Mouse (Mus musculus) monocyte, adult 5-6 weeks (primary cell): Measurements from ENCODE around the gene Pbx2. TPM values are rescaled to one million over a fixed set of nuclear protein-coding genes. Genes with fewer than 3 reads are reported as not detected.

Source experiments
- ATAC-seq: fragments of 153-309, 156-312 bp; replicated peaks from 2 replicates; pipeline ENCODE4 v1.8.0; 2017; ENCODE audit warnings: mild to moderate bottlenecking; ENCODE audit not compliant: low TSS enrichment, insufficient number of reproducible peaks, severe bottlenecking, poor library complexity, low FRiP score
- total RNA-seq: library from RNA; stranded (forward); fragments of 200-1000, 200-491, 200-594 nt; gene quantifications from 3 replicates; pipeline ENCODE4 v1.2.3, GENCODE M21; 2017

Gene Pbx2
- total RNA-seq, 1 experiment from 2014 or later = 30.9 TPM

DNA sequence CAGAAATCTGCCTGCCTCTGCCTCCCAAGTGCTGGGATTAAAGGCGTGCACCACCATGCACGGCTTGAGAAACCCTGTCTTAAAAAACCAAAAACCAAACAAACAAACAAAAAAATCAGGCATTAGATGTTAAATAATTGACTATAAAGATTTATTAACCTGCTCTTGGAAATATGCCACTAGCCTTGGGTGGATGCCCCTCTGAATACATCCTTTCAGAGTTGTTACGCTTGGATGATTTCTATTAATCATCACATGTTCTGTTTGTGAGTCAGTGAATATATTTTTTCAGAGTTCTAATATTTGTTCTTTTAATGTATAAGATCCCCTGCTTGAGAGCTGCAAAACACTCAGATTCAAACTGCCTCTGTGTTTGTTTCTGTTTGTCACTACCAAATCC, 33.9 kb downstream of the Pbx2 start:
- no peak for ATAC-seq

DNA sequence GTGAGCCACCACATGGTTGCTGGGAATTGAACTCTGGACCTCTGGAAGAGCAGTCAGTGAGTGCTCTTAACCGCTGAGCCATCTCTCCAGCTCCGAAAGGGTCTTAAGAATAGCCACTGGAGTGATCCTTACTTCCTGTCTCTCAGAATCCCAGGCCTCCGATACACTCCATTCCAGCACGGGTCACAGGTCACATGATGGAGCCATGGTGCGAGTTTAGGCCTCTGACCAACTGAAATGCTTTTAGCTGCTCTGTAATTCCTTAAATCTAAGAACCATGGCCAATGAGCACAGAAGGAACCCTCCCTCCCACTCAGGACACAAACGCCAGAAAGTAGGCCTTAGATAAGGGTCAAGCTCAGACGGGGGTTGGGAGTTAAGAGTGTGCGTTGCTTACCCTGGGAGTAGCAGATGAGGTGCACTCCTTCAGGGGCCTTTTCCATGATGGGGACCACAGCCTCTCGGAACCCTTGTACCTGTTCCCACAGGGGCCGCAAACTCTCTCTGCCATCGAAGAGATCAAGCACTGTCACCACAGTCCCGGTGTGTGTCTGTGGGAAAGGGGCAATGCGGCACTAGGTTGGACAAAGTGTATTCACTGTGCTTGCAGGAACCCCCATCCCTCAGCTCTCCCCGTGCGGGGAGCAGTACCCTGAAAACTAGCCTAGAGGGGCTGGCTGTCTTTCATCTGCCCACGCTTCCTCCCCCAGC, 35.2 kb downstream of the Pbx2 start:
- ATAC-seq = no peak

DNA sequence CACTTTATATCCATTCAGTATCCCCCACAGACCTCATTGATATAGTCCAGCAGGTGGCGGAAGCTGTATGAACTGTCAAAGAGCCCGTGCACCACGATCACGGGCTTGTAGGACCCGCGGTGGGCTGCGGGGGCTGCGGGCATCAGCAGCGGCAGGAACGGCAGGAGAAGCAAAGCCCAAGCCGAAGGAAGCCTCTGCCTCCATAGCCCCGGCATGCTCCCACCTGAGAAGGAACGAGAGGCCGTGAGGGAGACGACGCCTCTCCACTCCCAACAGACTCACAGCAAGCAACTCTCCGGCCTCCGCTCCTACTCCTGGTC, 35.7 kb downstream of the Pbx2 start:
- no peak for ATAC-seq

DNA sequence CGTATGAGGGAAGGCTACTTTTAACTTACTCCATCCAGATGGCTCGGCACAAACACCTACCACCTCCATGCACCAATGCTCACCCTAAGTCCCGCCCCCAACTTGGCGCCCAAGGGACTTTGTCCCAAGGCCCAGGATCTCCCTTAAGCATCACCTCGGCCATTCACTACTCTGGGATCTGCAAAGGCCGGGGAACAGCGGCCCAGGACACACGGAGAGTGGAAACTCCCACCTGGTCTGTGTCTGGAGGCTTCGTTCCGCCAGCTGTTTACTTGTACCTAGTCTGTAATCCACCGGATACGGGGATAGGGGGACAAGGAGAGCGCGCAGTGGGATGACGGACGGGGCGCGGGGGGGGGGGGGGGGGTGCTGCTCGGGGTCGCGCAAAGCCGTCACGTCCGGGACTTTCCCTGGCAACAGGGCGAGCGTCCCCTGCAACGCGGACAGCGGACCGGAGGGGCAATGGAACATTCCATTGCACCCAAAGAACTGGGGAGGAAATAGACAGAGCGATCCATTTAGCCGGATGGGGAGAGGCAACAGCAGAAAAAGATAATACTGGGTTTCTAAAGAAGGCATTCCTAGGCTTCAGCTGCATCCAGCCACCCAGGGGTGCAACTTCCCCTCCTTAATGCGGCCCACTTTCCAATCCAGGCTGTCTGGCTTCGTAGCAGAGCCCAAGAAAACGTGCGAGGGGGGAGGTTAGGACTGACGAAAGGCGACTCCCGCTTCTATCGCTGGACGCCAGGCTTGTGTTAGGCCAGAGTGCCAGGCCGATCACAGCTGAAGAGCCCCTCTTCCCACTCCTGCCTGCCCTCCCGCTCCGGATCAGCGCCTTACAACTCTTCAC, 36.3 kb downstream of the Pbx2 start:
- ATAC-seq = peak; percentile 28; the same call in 1 of the 2 replicates

DNA sequence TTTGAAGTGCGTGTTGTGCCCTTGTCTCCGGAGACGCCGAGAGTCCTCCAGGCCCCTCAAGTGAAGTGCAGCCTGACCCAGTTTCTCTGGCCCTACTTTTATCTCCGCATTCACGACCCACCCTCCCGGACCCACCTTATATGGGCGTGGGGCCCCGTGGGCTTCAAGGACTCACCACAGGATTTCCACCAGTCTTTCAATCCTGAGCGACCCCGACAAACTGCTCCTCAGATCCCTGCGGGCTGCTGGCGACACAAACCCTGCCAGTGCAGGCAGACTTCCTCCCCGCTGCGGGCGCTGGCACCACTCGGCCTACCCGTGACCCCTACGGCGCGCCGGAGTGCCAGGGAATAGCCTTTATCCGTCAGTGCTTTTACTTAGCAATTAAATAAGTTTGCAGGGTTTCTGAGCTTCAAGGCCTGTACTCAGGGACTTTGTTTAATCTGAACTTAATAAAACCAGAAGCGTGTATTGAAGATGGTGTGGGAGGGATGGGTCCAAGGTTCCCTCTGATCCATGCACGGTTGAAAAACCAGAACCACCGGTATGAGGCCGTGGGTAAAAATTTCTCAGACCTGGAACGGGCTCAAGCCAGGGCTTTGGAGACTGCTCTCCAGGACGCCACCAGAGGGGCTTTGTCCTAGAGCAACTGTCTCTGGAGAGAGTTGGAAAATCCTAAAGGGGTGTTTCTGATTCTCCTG, 37.0 kb downstream of the Pbx2 start, which contains the start of gene Ppt2:
Gene Ppt2 (minus strand): TSS at position 568 of the 701 bp plus-strand sequence.
- ATAC-seq = no peak

DNA sequence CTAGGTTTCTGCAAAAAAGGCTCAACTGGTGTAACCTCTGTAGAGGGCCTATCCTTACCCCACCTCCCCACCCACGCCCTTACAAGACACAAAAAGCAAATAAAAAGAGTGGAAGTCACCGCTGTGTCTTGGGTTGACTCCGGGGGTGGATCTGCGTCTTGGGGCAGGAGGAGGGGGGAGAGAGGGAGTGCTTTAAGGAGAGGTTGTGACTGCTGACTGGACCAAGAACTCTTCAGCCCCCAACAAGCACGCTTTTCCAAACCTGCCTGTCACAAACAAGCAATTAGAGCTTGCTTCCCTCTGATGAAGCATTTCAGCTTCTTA, 37.5 kb downstream of the Pbx2 start:
- no peak for ATAC-seq

DNA sequence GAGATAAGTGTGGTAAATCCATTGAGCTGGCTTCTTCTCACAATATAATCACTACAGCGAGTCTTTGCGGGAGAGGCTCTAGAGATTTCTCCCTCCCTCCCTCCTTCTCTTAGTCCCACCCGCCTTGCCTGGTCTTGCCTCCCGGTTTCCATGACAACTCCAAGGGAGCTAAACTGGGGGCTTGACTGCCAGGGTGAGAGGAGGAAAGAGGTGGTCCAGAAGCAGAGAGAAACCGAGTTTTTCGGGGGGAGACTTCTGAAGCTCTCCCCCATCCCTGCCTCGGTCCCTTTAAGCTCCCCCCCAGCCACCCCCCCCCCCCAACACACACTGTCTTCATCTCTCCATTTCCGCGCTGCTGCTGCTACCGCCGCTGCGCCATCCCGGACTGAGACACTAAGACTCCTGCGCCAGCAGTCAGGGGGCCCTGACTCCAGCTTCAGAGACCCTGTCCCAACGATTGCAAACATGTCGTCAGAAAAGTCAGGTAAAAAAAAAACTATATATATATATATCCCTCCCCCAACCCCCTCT, 38.2 kb downstream of the Pbx2 start, which contains the start of gene Prrt1:
Gene Prrt1 (plus strand): TSS at position 313 of the 531 bp plus-strand sequence.
- ATAC-seq = no peak

DNA sequence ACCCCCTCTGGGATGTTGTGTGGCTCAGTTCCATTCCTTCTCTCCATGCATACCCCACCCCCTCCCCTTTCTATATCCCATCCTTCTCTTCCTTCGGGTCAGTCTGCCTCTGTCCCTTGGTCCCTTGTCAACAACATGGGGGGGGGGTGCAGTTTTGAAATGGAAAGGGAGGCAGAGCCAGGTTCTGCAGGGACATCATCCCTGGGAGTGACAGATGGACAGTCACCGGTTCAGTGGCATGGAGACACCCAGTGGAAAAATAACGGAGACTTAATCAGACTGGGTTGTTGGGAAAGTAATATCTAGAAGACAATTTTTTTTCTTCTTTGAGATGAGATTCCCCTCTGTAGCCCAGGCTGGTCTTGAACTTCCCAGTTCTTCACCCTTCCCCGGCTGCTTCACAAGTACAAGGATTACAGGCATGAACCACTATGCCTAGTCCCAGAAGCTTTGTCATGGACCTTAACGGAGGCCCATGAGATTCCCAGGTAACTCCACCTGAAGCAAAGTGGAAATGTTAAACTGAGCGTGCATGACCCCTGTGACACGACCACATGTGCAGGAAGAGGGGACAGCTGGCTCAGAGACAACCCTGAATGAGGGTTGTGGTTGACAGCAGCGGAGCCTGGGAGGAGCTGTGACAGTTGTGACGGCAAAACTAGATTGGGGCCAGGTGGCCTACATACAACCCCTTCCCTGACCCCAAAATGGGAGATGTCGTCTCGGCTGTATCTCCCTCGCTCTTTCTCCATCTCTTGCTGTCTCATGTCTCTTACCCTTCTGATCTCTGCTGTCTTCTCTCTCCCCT, 38.9 kb downstream of the Pbx2 start:
- ATAC-seq = no peak

DNA sequence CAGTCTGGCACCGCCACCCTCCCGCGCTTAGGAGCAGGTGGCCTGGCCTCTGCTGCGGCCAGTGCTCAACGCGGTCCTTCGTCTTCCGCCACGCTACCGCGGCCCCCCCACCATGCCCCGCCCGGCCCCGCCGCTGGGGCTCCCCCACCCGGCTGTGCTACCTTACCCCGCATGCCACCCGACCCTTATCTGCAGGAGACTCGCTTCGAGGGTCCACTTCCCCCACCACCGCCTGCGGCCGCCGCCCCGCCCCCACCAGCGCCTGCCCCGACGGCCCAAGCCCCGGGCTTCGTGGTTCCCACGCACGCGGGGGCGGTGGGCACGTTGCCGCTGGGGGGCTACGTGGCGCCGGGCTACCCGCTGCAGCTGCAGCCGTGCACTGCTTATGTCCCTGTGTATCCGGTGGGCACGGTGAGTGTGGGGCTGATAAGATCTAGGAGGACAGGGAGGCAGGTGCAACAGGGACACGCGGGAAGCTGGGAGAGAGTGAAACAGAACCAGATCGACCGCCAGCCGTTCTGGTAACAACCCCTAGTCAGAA, 39.8 kb downstream of the Pbx2 start:
- ATAC-seq = no peak

DNA sequence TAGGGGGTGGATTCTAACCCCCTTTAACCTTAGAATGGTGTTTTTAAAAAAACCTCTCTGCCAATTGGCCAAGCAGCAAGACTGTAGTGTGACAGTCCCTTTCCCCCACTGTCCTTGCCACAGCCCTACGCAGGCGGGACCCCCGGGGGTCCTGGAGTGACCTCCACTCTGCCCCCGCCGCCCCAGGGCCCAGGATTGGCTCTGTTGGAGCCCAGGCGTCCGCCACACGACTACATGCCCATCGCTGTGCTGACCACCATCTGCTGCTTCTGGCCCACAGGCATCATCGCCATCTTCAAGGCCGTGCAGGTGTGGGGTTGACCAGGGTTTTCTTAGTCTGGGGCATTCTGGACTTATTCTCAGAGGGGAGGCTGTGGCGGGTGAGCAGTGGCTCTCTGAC, 40.6 kb downstream of the Pbx2 start:
- ATAC-seq = no peak

DNA sequence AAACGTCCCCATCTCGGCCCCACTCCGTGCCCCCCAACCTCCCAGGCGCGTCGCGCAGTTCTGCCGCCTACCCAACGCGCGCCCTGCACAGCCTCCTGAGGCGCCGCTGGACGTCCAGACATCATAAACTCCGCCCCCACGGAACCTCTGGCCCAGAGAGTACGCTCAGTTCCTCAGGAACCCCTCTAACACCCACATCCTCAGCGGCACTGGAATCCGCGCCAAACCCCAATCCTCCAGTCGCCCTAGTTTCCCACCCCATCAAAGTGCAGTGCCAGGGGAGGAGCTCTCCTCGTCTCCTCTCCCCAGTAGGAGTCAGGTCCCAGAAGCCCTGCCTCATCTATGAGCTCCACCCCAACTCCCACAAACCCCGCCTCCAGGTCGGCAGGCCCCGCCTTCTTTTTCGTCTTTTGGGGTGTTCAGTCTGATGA, 41.2 kb downstream of the Pbx2 start:
- ATAC-seq = peak; percentile 87

DNA sequence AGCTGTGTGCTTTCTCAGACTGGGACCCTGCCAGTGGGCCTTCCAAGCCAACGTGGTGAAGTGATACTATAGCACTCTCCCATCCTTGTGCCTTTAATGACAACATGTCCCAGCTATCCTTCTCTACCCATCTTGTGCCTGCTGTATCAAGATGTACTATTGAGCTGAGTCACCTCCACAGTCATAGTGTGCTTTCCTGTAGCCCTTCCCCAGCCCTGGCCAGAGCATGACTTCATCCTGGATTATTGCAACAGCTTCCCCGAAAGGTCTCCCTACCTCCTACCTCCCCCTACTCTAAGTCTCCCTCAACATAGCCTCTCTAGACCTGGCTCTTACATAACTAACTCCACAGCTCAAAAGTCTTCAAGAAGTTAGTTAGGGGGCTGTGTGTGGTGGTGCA, 44.6 kb downstream of the Pbx2 start:
- ATAC-seq = no peak

DNA sequence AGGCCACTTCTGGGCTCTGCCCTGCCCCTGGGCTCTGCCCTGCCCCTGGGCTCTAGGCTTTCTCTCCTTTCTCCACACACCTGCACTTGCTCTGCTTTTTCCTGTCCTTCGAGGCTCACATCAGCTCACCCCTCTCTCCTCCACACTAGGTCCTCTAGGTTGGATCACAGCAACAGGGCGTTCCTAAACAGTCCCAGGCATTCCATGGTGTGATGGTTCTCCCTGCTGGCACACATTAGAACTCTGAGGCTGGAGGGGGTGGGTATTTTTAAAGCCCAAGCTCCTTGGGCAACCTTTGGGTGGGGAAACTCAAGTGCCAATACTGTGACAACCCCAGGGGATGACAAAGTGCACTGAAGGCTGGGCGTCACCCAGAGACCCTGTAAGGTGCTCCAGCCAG, 46.4 kb downstream of the Pbx2 start:
- no peak for ATAC-seq

DNA sequence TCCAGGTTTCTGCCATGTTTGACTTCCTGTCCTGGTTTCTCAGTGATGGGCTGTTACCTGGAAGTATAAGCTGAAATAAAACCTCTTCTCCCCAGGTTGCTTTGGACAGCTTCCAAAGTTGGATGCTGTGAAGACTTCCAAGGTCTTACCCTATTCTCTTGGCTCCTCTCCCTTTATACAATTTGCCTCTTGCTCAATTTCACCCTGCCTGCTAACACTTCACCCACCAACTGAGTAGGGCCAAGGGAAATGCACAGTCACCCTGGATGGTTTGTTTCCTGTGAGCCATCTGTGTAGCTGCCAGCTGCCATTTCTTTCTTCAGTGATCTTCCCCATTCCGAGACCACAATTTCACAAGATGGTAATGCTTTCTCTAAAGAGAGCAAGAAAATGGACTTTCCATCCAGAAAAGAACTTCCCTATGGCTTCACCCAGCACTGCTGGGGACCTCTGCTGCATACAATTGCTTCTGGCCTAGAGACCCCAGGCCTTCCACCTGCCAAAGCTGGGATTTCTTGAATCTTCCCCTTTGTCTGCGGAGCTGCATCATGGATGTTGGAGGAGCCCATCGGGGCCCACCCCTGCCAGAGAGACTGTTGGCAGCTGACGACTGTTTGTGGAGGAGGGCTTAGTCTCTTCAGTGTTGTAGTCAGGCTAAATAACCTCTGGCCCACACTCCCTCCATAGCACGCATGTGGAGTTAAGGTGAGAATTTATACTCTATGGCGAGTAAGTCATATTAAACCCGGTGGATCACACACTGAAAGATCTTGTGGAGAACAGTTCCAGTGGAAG, 48.6 kb downstream of the Pbx2 start:
- ATAC-seq = peak; percentile 90

DNA sequence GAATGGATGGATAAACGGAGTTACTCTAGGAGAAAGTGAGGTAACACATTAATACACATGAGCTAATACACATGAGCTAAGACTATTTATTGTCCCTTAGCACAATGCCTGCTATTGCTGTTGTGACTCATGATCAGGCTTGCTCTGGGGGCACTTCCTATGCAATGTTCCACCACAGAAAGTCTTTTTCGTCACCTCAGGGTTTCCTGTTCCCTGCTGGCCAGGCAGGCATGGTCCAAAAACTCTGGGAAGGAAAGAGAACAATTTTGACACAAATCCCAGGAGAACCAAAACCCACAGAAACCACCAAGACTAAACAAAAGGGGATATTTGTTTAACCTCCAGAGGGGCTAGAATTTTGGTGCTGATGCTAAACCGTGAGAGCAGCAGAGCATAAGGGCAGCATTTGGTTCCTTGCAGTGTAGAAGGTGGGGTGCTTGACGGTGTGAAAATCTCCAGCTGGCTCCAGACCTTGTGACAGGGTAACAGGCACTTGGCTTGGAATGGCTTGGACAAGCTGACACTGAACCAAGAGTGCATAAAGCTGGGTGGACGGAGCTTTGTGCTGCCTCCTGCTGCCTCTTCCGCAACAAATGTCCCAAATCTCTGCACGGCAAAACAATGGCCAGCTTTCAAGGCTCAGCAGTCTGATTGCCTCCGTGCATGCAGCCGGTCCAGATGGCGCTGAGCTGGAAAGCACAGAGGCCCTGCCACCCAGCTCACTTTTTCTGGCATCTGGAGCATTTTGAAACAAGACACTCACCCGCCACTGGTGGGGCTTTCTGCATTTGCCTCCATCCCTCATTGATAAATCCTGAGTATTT, 49.9 kb downstream of the Pbx2 start:
- no peak for ATAC-seq

DNA sequence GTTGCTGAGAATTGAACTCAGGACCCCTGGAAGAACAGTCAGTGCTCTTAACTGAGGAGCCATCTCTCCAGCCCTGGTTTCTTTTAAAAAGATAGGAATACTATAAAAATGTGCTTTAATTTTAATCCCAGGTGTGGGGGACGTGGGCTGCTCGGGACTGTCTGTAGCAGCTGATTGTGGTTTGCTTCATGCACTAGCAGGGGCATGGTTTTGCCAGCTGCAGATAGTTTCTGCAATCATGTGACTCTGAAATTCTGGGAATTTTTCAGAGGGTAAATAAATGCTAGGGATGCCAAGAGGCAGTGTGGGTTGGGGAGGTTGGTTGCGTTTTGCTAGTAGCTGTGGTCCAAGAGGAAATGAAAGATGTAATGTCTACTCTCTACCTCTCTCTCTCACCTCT, 50.9 kb downstream of the Pbx2 start:
- ATAC-seq = no peak

DNA sequence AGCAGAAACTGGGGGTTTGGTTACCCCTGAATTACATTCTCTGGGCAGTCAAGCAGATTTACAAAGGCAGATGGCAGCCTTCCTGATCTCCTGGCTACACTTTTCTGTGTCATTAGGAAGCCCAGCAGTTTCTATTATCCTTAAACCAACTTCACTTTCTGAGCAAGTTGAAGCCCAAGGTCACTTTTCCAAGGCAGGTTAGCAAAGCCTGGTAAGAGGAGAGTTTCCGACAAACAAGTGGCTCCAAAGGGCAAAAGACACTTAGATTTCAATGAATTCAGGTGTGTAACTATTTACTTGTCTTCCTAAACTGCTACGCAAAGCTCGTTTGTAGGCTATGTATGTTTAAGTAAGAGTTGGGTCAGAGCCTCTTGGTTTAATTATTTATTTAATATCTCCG, 52.3 kb downstream of the Pbx2 start:
- ATAC-seq = no peak
